Mouse (Mus musculus): ENCODE measurements around the gene Gpr107. TPM values are rescaled to one million over a fixed set of nuclear protein-coding genes. Genes with fewer than 3 reads are reported as not detected.
"Not testable (repeated sequence)": the region's sequence is repeated elsewhere in the genome, so short reads cannot be mapped to it uniquely, and the experiment has no call there.

Gpr107 gene
- total RNA-seq, 2 experiments from 2014 or later = 42.5 to 48.2 TPM

DNA sequence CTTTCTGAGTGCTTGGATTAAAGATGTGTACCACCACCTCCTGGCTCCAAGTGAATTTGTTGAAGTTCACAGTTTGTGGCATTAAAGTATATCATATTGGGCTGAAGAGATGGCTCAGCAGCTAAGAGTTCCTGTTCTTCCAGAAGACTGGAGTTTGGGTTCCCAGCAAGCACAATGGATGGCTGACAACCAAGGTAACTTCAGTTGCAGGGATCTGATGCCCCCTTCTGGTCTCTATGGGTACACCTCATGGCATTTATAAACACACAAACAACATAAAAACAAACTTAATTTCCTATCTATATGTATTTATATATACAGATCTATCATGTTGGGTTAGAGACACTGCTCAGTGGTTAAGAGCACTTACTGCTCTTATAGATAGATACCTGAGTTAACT lies 1.4 kb upstream of the Gpr107 start:
- DNase-seq (ENCODE audit: low spot score in 2 of 2) = no peak

GRCm38 (mm10) chr2:31156846-31157245 lies 4.7 kb downstream of the Gpr107 start:
- no peak for DNase-seq (ENCODE audit: low spot score in 2 of 2)

- DNase-seq (ENCODE audit: low spot score in 2 of 2) = no peak
Observed at GRCm38 (mm10) chr2:31160147-31160920, 8.2 kb downstream of the Gpr107 start.

DNA sequence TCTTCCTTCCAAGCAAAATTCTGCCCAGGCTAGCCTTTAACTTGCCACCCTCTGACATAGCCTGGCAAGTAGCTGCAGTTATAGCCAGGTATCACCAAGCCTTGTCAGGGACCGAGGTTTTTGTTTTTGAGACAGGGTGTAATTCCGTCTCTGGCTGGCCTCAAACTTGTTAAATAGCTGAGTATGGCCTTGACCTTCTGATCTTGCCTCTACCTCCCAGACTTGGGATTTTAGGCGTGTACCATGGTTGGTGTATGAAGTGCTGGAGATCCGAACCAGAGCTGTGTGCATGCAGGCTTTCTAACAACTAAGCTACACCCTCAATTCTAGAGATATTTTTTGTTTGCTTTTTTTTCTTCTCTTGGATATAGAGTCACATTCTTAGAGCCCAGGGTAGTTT lies 9.5 kb downstream of the Gpr107 start:
- no peak for DNase-seq (ENCODE audit: low spot score in 2 of 2)

- DNase-seq (ENCODE audit: low spot score in 2 of 2) = no peak
Observed at GRCm38 (mm10) chr2:31163361-31164118, 11.4 kb downstream of the Gpr107 start.

- DNase-seq (ENCODE audit: low spot score in 2 of 2) = peak; percentile 29 to 61
Observed at GRCm38 (mm10) chr2:31164841-31165455, 12.8 kb downstream of the Gpr107 start.

GRCm38 (mm10) chr2:31165529-31165928 lies 13.4 kb downstream of the Gpr107 start:
- DNase-seq (ENCODE audit: low spot score in 2 of 2) = no peak

DNA sequence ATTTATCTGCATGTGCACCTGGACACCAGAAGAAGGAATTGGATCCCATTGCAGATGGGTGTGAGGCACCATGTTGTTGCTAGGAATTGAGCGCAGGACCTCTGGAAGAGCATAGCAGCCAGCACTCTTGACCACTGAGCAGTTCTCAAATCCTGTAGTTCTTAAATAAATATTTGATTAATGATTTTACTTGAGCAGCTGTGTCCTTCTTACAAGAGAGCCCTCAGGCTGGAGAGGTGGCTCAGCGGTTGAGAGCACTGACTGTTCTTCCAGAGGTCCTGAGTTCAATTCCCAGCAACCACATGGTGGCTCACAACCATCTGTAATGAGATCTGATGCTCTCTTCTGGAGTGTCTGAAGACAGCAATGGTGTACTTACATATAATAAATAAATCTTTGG lies 15.5 kb downstream of the Gpr107 start:
- DNase-seq (ENCODE audit: low spot score in 2 of 2) = not testable (repeated sequence)

DNA sequence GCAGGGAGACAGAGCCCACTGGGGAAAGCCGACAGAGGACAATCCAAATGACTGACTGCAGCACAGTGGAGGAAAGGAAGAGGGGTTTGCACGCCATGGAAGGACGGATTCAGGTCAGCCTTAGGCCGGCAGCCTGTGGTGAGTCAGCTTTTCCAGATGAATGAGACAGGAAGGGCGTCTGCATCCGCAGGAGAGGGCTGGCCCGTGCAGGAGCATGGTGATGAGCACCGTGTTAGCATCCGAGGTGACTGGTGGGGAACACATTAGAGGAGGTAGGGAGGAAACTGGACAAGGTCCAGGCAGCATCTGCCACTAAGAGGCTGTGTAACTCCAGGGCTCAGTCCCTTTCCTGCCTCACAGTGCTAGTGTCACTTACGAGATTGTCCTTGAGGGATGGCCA lies 16.9 kb downstream of the Gpr107 start:
- no peak for DNase-seq (ENCODE audit: low spot score in 2 of 2)

- no peak for DNase-seq (ENCODE audit: low spot score in 2 of 2)
Observed at GRCm38 (mm10) chr2:31170164-31170563, 18.0 kb downstream of the Gpr107 start.

- DNase-seq (ENCODE audit: low spot score in 2 of 2) = no peak
Observed at GRCm38 (mm10) chr2:31172001-31172400, 19.9 kb downstream of the Gpr107 start.

DNA sequence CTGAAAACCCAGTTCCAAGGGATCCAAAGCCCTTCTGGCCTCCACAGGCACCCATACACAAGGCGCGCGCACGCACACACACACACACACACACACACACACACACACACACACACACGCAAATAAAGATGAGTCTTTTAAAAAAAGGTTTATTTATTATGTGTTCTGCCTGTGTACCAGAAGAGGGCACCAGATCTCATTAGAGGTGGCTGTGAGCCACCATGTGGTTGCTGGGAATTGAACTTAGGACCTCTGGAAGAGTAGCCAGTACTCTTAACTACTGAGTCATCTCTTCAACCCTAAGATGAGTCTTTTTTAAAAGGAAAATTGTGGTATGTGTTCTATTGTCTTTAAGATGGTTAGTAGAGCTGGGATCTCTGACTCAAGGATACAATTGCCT lies 20.4 kb downstream of the Gpr107 start:
- no peak for DNase-seq (ENCODE audit: low spot score in 2 of 2)

DNA sequence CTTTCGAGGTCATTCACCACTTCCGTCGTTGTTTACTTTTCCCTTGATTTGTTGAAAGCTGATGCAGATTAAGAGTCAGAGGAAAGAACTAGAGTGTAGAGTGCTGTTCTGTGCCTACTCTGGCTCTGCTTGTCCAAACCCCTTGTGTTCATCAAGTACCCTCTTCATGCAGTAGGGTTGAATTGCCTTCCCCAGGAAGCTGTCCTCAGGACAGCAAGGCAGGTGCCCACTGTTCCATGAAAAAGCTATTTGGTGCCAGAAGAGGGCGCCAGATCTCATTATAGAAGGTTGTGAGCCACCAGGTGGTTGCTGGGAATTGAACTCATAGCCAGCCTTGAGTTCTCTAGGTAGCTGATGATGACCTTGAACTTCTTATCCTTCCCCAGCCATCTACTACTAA lies 21.2 kb downstream of the Gpr107 start:
- DNase-seq (ENCODE audit: low spot score in 2 of 2) = no peak

GRCm38 (mm10) chr2:31178593-31178992 lies 26.5 kb downstream of the Gpr107 start:
- not testable (repeated sequence) for DNase-seq (ENCODE audit: low spot score in 2 of 2)

DNA sequence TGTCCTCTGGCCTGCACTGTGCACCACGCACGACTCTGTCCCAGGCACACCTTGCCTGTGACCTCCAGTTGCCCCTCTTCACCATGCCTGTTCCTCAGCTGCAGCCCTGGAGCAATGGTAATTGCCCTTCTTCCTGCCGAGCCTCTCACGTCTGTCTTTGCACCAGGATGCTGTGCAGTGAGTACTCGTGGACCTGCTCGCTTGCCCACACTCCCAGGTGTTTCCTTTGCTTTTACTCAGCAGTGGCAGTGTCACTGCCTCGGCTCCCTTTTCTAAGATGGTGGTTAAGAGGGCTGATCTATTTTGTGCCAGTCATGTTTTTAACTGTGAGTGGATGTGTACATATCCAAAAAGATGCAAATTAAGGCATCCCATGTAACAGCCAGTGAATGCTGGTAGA lies 27.4 kb downstream of the Gpr107 start:
- no peak for DNase-seq (ENCODE audit: low spot score in 2 of 2)

DNA sequence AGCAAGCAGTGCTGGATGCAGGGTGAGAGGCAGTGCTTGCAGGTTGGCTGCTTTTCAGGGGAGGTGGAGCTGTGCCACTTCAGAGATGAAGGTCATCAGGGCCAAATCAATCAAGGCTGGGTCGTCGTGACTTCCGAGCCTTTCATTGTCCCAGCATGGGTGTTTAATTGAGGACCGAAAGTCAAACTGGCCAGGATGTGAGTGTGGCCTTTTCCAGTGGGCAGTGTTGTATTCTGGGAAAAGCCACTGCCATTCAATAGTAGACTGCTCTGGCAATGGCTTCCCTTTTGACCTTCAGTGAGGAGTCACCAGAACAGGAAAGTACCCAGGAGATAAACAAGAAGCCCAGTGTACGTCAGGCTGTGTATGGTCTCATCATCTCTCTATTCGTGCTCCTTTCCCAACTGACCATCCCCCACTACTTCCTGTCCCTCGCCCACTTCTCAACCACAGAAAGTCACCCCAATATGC lies 28.0 kb downstream of the Gpr107 start:
- no peak for DNase-seq (ENCODE audit: low spot score in 2 of 2)

DNA sequence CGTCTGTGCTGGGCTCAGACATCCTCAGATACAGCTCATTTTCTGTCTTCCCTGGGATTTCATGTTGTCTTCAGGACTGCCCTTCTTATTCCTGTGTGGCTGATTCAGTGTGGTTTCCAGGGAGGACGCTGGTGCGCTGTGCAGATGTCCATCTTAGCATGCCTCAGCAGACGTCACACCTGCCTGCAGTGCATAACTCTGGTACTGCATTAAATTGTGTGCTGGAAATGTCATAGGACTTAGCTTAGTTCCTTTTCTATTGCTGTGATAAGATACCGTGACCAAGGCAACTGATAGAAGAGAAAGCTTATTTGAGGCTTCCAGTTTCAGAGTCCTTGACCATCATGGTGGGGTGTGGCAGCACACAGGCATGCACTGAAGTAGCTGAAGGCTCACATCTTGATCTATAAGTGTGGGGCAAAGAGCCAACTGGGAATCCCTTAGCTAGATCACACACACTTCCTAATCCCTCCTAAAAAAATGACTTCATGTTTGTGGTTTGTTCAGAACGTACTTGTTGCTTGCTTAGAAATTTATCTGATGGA lies 30.7 kb downstream of the Gpr107 start:
- no peak for DNase-seq (ENCODE audit: low spot score in 2 of 2)

DNA sequence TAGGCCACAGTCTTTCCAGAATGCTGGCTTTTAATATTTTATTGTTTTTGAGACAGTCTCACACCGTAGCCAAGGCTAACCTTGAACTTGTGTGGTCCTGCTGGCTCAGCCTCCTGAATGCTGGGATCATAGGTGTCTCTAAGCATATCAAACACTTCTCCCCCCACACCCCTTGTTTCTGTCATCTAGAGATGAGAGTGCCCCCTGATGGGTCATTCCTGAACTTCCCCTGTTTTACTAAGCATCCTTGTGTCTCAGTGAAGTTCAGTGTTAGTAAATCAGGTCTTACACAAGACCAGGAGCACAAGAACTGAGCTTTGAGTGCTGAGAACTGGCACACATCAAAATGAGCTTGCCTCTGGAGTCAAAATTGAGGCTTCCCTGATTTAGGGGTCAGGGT lies 31.7 kb downstream of the Gpr107 start:
- no peak for DNase-seq (ENCODE audit: low spot score in 2 of 2)

- DNase-seq (ENCODE audit: low spot score in 2 of 2) = no peak
Observed at GRCm38 (mm10) chr2:31188691-31189090, 36.6 kb downstream of the Gpr107 start.

DNA sequence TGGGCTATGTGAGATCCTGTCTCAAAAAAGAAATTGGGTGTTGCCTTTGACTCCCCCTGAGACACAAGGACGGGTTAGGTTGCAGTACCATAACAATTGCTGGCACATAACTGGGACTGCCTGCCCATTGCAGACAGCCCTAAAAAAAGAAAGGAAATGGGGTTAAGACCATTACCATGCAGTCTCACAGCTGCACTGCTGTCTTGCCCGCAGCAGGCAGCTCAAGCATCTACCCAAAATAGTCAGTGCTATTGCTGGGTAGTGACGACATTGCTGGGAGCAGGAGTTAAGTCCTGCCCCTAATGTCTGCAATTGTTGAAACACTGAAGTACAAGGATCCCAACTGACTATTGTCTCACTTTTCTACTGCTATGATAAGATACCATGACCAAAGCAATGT lies 37.5 kb downstream of the Gpr107 start:
- no peak for DNase-seq (ENCODE audit: low spot score in 2 of 2)

- DNase-seq (ENCODE audit: low spot score in 2 of 2) = no peak
Observed at GRCm38 (mm10) chr2:31191765-31192164, 39.6 kb downstream of the Gpr107 start.

All from layer of hippocampus, adult 18-20 months (tissue).